Mouse (Mus musculus) intestine, embryonic 14.5 days (tissue): ENCODE results near the gene Utrn. TPM values are rescaled to one million over a fixed set of nuclear protein-coding genes. Genes with fewer than 3 reads are reported as not detected.
A peak's percentile ranks its signal among the peaks of the same experiment; 100 is the strongest.

Experiments used
- ATAC-seq: fragments of 200-750 bp; cut with Nextera tagmentation; replicated peaks from 2 replicates; pipeline ENCODE4 v1.8.0; 2017; ENCODE audit warnings: low read depth, moderate number of reproducible peaks, moderate TSS enrichment, moderate library complexity; ENCODE audit not compliant: low FRiP score, low TSS enrichment
- DNase-seq: peaks from one replicate; pipeline ENCODE4 v3.0.0-alpha.2; 2018; ENCODE audit warnings: low spot score
- H3K27ac ChIP-seq: fragments of 300-500 bp; sonication (generic); 2 replicates; pipeline ENCODE4 v1.5.1; 2014; ENCODE audit warnings: low read depth, mild to moderate bottlenecking, control low read depth
- H3K27me3 ChIP-seq: fragments of 300-500 bp; sonication (generic); replicated peaks from 2 replicates; pipeline ENCODE4 v1.6.1; 2014; ENCODE audit warnings: low read length, control low read depth; ENCODE audit not compliant: control insufficient read depth, insufficient read depth
- H3K36me3 ChIP-seq: fragments of 300-500 bp; sonication (generic); 2 replicates; pipeline ENCODE4 v1.6.1; 2014; ENCODE audit warnings: low read length, control low read depth; ENCODE audit not compliant: control insufficient read depth, insufficient read depth
- H3K4me1 ChIP-seq: fragments of 300-500 bp; sonication (generic); replicated peaks from 2 replicates; pipeline ENCODE4 v1.6.1; 2014; ENCODE audit warnings: low read length, control low read depth, mixed read lengths; ENCODE audit not compliant: control insufficient read depth, insufficient read depth
- H3K4me2 ChIP-seq: fragments of 300-500 bp; sonication (generic); 2 replicates; pipeline ENCODE4 v1.6.1; 2014; ENCODE audit warnings: low read length
- H3K4me3 ChIP-seq: fragments of 300-500 bp; sonication (generic); 2 replicates; pipeline ENCODE4 v1.5.1; 2014; ENCODE audit warnings: low read depth, low read length, control low read depth, mixed read lengths
- H3K9ac ChIP-seq: fragments of 300-500 bp; sonication (generic); 2 replicates; pipeline ENCODE4 v1.6.1; 2014; ENCODE audit warnings: mild to moderate bottlenecking, low read length
- H3K9me3 ChIP-seq: fragments of 300-500 bp; sonication (generic); 2 replicates; pipeline ENCODE4 v1.6.1; 2016; ENCODE audit warnings: low read length, control low read depth; ENCODE audit not compliant: control insufficient read depth
- WGBS: fragments of 180-500 bp; shearing (Covaris S2); extraction: QIAGEN DNeasy Blood & Tissue Kit; methylation state at CpG from one replicate; pipeline ENCODE4 v1.1.7; 2014; 5-methylcytosine and 5-hydroxymethylcytosine counted together
- polyA plus RNA-seq: library from polyadenylated mRNA; unstranded; fragments of >200 nt; fragmentation: Nextera tagmentation; extraction: Ambion mirVana; gene quantifications from 2 replicates; pipeline ENCODE4 v1.2.1, GENCODE M21; 2014

Gene Utrn
- polyA plus RNA-seq, 1 experiment from 2014 or later, result 55.1 TPM

DNA sequence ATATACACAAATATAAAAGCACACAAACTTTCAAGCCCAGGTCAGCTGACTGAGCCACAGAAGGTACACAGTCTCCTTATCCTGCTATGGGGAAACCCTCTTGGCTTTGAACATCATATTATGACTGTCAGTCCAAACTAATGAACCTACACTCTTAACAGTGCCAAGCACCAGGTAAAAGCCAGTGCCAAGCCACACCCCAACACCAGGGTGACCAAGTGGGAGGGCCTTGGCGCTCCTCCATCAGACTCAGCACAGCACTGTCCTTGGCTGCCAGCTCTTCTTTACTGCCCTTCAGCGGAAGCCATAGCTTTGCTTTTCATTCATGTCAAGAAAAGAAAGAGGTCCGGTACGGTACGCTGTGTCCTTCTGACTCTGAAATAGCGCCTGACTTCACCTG is 51.8 kb downstream of the Utrn start:
- Histone ChIP-seq H3K4me1 (no peaks in the 10 kb centered on the region), H3K27me3 (no peaks in the 10 kb centered on the region), H3K36me3 (peaks cover 3% of the 10 kb centered on the region; the same call in 1 of the 2 replicates), H3K9ac (no peak overlapping the region), H3K4me3 (no peak overlapping the region), H3K27ac (no peak overlapping the region), H3K4me2 (no peak overlapping the region), H3K9me3 (no peaks in the 10 kb centered on the region)
- 92% methylated on average over 6 of the region's 6 CpGs for WGBS
- no peak for ATAC-seq
- no peak for DNase-seq

DNA sequence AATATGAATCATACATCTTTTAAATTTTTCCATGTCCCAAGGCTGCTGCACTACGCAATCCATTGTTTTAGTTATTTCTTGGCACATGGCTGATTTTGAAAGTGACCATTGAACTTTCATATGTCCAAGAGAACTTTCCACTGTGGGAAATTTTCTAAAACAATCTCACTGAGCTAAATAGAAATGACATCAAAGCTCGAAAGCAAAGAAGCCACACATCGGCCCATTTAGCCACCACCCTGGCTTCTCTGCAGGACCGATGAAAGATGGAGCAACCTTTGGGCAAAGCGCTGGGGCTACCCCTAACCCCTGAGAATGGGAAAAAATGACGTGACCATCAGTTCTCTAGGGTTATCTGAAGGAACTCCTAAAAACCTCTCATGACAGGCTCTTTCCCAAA is 52.6 kb downstream of the Utrn start:
- H3K27me3 ChIP-seq, result no peaks in the 10 kb centered on the region
- H3K4me3 ChIP-seq, result no peak overlapping the region
- no peaks in the 10 kb centered on the region; the same call in 1 of the 2 replicates for H3K4me1 ChIP-seq
- ATAC-seq (no peak), DNase-seq (no peak)
- no peak overlapping the region for H3K4me2 ChIP-seq
- no peak overlapping the region for H3K9ac ChIP-seq
- WGBS, result 90% methylated on average over 6 of the region's 6 CpGs
- H3K9me3 ChIP-seq, result no peaks in the 10 kb centered on the region
- H3K27ac ChIP-seq, result no peak overlapping the region
- peaks cover 3% of the 10 kb centered on the region; the same call in 1 of the 2 replicates for H3K36me3 ChIP-seq

GRCm38 (mm10) chr10:12814411-12814810 is 54.8 kb downstream of the Utrn start:
- Histone ChIP-seq H3K4me3 (no peak overlapping the region), H3K9ac (no peak overlapping the region)
- DNase-seq, result no peak

GRCm38 (mm10) chr10:12813881-12814280 is 55.3 kb downstream of the Utrn start:
- no peak for DNase-seq
- Histone ChIP-seq H3K27ac (no peak overlapping the region), H3K4me2 (no peak overlapping the region), H3K4me3 (no peak overlapping the region), H3K27me3 (no peaks in the 10 kb centered on the region), H3K9ac (no peak overlapping the region), H3K4me1 (no peaks in the 10 kb centered on the region; the same call in 1 of the 2 replicates), H3K36me3 (no peaks in the 10 kb centered on the region), H3K9me3 (no peaks in the 10 kb centered on the region)
- 91% methylated on average over 4 of the region's 4 CpGs for WGBS
- ATAC-seq, result no peak

More at GRCm38 (mm10) chr10:12814411-12814810, 54.8 kb downstream of the Utrn start:
- Histone ChIP-seq H3K27ac (no peak overlapping the region), H3K4me2 (no peak overlapping the region), H3K9me3 (no peaks in the 10 kb centered on the region), H3K27me3 (no peaks in the 10 kb centered on the region), H3K36me3 (no peaks in the 10 kb centered on the region), H3K4me1 (no peaks in the 10 kb centered on the region; the same call in 1 of the 2 replicates)
- 78% methylated on average over 7 of the region's 7 CpGs for WGBS
- no peak for ATAC-seq

- Histone ChIP-seq H3K36me3 (no peaks in the 10 kb centered on the region), H3K4me3 (0 out of 2 replicates have a peak overlapping the region, but pooled peaks have one; percentile 10), H3K9ac (no peak overlapping the region), H3K27me3 (no peaks in the 10 kb centered on the region), H3K4me1 (no peaks in the 10 kb centered on the region; the same call in 1 of the 2 replicates), H3K4me2 (no peak overlapping the region), H3K9me3 (no peaks in the 10 kb centered on the region), H3K27ac (peak overlapping the region; percentile 22; the same call in 1 of the 2 replicates)
- 71% methylated on average over 12 of the region's 12 CpGs for WGBS
- DNase-seq (no peak), ATAC-seq (no peak)
Measured at GRCm38 (mm10) chr10:12813211-12813811, 55.9 kb downstream of the Utrn start.

GRCm38 (mm10) chr10:12812680-12813079 is 56.5 kb downstream of the Utrn start:
- no peaks in the 10 kb centered on the region for H3K9me3 ChIP-seq
- no peak overlapping the region for H3K4me3 ChIP-seq
- no peak overlapping the region for H3K9ac ChIP-seq
- H3K4me1 ChIP-seq, result no peaks in the 10 kb centered on the region; the same call in 1 of the 2 replicates
- no peaks in the 10 kb centered on the region for H3K36me3 ChIP-seq
- DNase-seq (no peak), ATAC-seq (no peak)
- H3K27ac ChIP-seq, result no peak overlapping the region
- H3K4me2 ChIP-seq, result 0 out of 2 replicates have a peak overlapping the region, but pooled peaks have one; percentile 7
- H3K27me3 ChIP-seq, result no peaks in the 10 kb centered on the region
- 57% methylated on average over 5 of the region's 5 CpGs for WGBS

DNA sequence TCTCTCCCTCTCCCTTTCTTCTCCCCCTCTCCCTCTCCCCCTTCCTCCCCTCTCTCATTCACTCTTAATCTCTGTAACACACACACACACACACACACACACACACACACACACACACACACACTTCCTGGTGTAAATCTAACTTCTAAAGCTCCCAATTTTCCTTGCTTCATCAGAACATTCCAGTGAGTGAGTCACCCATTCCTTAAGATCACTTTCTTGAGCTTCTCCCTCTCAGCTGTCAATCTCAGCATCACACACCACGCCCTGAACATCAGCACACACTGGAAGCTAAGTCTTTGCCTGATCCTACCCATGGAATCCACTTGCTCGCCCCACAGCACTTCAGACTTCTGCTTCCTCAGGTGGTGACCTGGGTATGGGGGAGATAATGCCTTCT is 58.3 kb downstream of the Utrn start:
- H3K27me3 ChIP-seq, result no peaks in the 10 kb centered on the region
- no peaks in the 10 kb centered on the region for H3K9me3 ChIP-seq
- no peak overlapping the region for H3K4me3 ChIP-seq
- no peaks in the 10 kb centered on the region for H3K36me3 ChIP-seq
- WGBS, result 94% methylated on average over 2 of the region's 2 CpGs
- H3K4me2 ChIP-seq, result no peak overlapping the region
- no peak overlapping the region for H3K9ac ChIP-seq
- no peak for DNase-seq
- no peak overlapping the region for H3K27ac ChIP-seq
- no peak for ATAC-seq
- no peaks in the 10 kb centered on the region; the same call in 1 of the 2 replicates for H3K4me1 ChIP-seq

- no peak overlapping the region for H3K27ac ChIP-seq
- no peak for DNase-seq
- WGBS, result 43% methylated on average over 3 of the region's 3 CpGs
Measured at GRCm38 (mm10) chr10:12809702-12810101, 59.5 kb downstream of the Utrn start.

DNA sequence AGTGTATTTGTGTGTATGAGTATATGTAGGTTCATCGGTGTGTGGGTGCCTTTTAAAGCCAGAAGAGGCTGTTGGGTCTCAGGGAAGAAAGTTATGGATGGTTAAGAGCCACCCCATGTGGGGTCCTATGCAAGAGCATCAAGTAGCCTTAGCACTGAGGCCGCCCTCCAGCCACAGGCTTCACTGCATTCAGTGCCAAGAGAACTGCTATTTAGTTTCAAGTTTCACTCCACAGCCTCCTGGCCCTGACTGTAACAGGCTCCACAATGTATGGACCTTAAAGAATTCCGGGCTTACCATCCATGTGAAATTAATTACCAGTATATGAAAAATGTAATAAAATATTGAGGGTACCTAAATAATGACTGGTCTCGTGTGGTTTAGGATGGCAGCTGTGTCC is 60.7 kb downstream of the Utrn start:
- no peak overlapping the region for H3K27ac ChIP-seq
- no peak for DNase-seq
- H3K4me2 ChIP-seq, result no peak overlapping the region
- no peak overlapping the region for H3K4me3 ChIP-seq
- H3K4me1 ChIP-seq, result no peaks in the 10 kb centered on the region; the same call in 1 of the 2 replicates
- ATAC-seq, result no peak
- H3K27me3 ChIP-seq, result no peaks in the 10 kb centered on the region
- H3K9me3 ChIP-seq, result no peaks in the 10 kb centered on the region
- H3K36me3 ChIP-seq, result no peaks in the 10 kb centered on the region
- WGBS, result 87% methylated on average over 4 of the region's 4 CpGs
- no peak overlapping the region for H3K9ac ChIP-seq

More at GRCm38 (mm10) chr10:12809702-12810101, 59.5 kb downstream of the Utrn start:
- Histone ChIP-seq H3K36me3 (no peaks in the 10 kb centered on the region), H3K27me3 (no peaks in the 10 kb centered on the region), H3K4me2 (no peak overlapping the region), H3K4me3 (no peak overlapping the region), H3K4me1 (no peaks in the 10 kb centered on the region; the same call in 1 of the 2 replicates), H3K9me3 (no peaks in the 10 kb centered on the region), H3K9ac (no peak overlapping the region)
- no peak for ATAC-seq
